Mouse (Mus musculus) midbrain, postnatal 0 days (tissue): ENCODE measurements around the gene Tulp2. TPM values are rescaled to one million over a fixed set of nuclear protein-coding genes. Genes with fewer than 3 reads are reported as not detected.
A peak's percentile ranks its signal among the peaks of the same experiment; 100 is the strongest.
"Not testable (repeated sequence)": the region's sequence is repeated elsewhere in the genome, so short reads cannot be mapped to it uniquely, and the experiment has no call there.

Source experiments
- ATAC-seq: fragments of 200-750 bp; cut with Nextera tagmentation; 2 replicates; pipeline ENCODE4 v1.8.0; 2017; ENCODE audit warnings: moderate number of reproducible peaks, mild to moderate bottlenecking, moderate TSS enrichment, moderate library complexity; ENCODE audit not compliant: low FRiP score
- DNase-seq: peaks from one replicate; pipeline ENCODE4 v3.0.0-alpha.2; 2015; ENCODE audit warnings: low spot score
- H3K27ac ChIP-seq: fragments of 300-500 bp; sonication (generic); 2 replicates; pipeline ENCODE4 v1.5.1; 2014; ENCODE audit warnings: low read depth, mild to moderate bottlenecking, low read length, mixed read lengths
- H3K27me3 ChIP-seq: fragments of 300-500 bp; sonication (generic); 2 replicates; pipeline ENCODE4 v1.6.1; 2014; ENCODE audit warnings: low read length, control low read depth, mixed read lengths; ENCODE audit not compliant: insufficient read depth
- H3K36me3 ChIP-seq: fragments of 300-500 bp; sonication (generic); 2 replicates; pipeline ENCODE4 v1.6.1; 2014; ENCODE audit warnings: low read length, control low read depth, mixed read lengths; ENCODE audit not compliant: insufficient read depth
- H3K4me1 ChIP-seq: fragments of 300-500 bp; sonication (generic); 2 replicates; pipeline ENCODE4 v1.6.1; 2014; ENCODE audit warnings: mild to moderate bottlenecking, control low read depth, antibody characterized with exemption, low read length, mixed read lengths; ENCODE audit not compliant: insufficient read depth
- H3K4me2 ChIP-seq: fragments of 300-500 bp; sonication (generic); 2 replicates; pipeline ENCODE4 v1.6.1; 2014; ENCODE audit warnings: low read depth, mild to moderate bottlenecking, low read length, mixed read lengths; ENCODE audit not compliant: poor library complexity, severe bottlenecking
- H3K4me3 ChIP-seq: fragments of 300-500 bp; sonication (generic); 2 replicates; pipeline ENCODE4 v1.5.1; 2014; ENCODE audit warnings: low read depth, mild to moderate bottlenecking, low read length, moderate library complexity
- H3K9ac ChIP-seq: fragments of 300-500 bp; sonication (generic); replicated peaks from 2 replicates; pipeline ENCODE4 v1.6.1; 2014; ENCODE audit warnings: mild to moderate bottlenecking, low read length, moderate library complexity, mixed read lengths; ENCODE audit not compliant: poor library complexity, severe bottlenecking
- H3K9me3 ChIP-seq: fragments of 300-500 bp; sonication (generic); 2 replicates; pipeline ENCODE4 v1.6.1; 2016; ENCODE audit warnings: low read length, control low read depth
- CTCF ChIP-seq: IDR thresholded peaks from 2 replicates; pipeline ENCODE4 v1.5.1; 2016; ENCODE audit warnings: antibody characterized with exemption, mild to moderate bottlenecking
- WGBS: fragments of 180-500 bp; shearing (Covaris S2); extraction: QIAGEN DNeasy Blood & Tissue Kit; methylation state at CpG from one replicate; pipeline ENCODE4 v1.1.7; 2014; 5-methylcytosine and 5-hydroxymethylcytosine counted together
- polyA plus RNA-seq: library from polyadenylated mRNA; unstranded; fragments of >200 nt; fragmentation: Nextera tagmentation; extraction: Ambion mirVana; gene quantifications from 2 replicates; pipeline ENCODE4 v1.2.1, GENCODE M21; 2015
- total RNA-seq: library from RNA; depleted of rRNA; stranded (reverse); fragments of >200 nt; gene quantifications from 2 replicates; pipeline ENCODE4 v1.2.3, GENCODE M21; 2014

The Tulp2 gene
- total and polyA plus RNA-seq, 2 experiments from 2014 or later, result 0.67 TPM; not detected in 1

DNA sequence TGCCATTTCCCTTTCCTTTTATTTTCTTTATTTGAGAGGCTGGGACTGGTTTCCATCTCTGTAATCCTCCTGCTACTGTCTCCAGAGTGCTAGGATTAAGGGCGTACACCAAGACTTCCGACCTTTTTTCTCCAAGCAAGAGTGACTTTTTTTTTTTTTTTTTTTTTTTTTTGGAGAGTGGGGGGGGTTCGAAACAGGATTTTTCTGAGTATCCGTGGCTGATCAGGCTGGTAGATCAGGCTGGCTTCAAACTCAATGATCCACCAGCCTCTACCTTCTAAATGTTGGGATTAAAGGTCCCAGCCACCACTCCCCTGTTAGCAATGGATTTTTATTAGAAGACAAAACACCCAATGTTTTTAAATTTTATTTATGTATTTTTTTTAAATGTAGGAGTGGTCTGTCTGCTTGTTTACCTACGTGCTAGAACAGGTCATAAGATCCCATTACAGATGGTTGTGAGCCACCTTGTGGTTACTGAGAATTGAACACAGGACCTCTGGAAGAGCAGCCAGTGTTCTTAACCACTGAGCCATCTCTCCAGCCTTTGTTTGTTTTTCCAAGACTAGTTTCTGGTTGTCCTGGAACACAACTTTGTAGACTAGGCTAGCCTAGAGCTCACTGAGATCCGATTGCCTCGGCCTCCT lies 44.9 kb downstream of the Tulp2 start:
- Histone ChIP-seq H3K36me3 (no peaks in the 10 kb centered on the region), H3K4me2 (peak overlapping the region; percentile 71), H3K4me3 (peak overlapping the region; percentile 63), H3K4me1 (peaks cover 8% of the 10 kb centered on the region; the same call in 1 of the 2 replicates), H3K9ac (peak overlapping the region; percentile 42; the same call in 1 of the 2 replicates), H3K9me3 (no peaks in the 10 kb centered on the region), H3K27ac (peak overlapping the region; percentile 52; the same call in 1 of the 2 replicates), H3K27me3 (no peaks in the 10 kb centered on the region)
- ATAC-seq, result no peak
- TF ChIP-seq CTCF, result peak; percentile 36
- no peak for DNase-seq
- WGBS, result 26% methylated on average over 7 of the region's 7 CpGs

DNA sequence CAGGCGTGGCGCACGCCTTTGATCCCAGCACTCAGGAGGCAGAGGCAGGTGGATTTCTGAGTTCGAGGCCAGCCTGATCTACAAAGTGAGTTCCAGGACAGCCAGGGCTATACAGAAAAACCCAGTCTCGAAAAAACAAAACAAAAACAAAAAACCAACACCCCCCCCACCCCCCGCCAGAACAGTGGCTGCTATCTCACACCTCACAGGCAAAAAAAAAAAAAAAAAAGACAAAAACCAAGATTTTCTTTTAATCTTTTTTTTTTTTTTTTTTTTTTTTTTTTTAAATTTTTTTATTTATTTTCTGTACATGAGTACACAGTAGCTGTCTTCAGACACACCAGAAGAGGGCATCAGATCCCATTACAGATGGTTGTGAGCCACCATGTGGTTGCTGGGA lies 45.5 kb downstream of the Tulp2 start:
- not testable (repeated sequence) for H3K4me2 ChIP-seq, H3K27ac ChIP-seq, H3K4me1 ChIP-seq, H3K9me3 ChIP-seq, H3K36me3 ChIP-seq, H3K27me3 ChIP-seq, H3K9ac ChIP-seq, DNase-seq, H3K4me3 ChIP-seq, ATAC-seq
- 93% methylated on average over 6 of the region's 6 CpGs for WGBS

DNA sequence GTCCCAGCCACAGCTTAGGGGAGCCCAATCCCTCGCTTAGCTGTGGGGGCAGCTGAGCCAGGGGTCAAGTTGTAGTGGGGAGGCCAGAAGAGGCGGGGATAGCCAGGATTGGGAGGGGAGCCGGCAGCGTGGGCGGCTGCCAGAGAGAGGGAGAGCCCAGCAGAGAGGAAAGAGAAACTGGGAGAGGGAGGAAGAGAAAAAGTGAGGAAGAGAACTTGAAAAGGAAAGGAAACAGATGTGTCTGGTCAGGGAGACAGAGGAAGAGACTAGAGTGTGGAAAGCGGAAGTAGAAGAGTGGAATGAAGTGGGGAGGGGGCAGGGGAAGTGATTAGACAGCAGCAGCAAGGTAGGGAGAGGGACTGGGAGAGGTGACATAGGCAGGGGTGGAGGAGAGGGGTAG lies 47.8 kb downstream of the Tulp2 start:
- WGBS, result 22% methylated on average over 6 of the region's 6 CpGs
- no peak for DNase-seq
- no peak for TF ChIP-seq CTCF
- Histone ChIP-seq H3K4me1 (peaks cover 8% of the 10 kb centered on the region; the same call in 1 of the 2 replicates), H3K27ac (no peak overlapping the region), H3K36me3 (no peaks in the 10 kb centered on the region), H3K4me2 (no peak overlapping the region), H3K9ac (no peak overlapping the region), H3K4me3 (no peak overlapping the region), H3K27me3 (no peaks in the 10 kb centered on the region), H3K9me3 (no peaks in the 10 kb centered on the region)
- no peak for ATAC-seq

DNA sequence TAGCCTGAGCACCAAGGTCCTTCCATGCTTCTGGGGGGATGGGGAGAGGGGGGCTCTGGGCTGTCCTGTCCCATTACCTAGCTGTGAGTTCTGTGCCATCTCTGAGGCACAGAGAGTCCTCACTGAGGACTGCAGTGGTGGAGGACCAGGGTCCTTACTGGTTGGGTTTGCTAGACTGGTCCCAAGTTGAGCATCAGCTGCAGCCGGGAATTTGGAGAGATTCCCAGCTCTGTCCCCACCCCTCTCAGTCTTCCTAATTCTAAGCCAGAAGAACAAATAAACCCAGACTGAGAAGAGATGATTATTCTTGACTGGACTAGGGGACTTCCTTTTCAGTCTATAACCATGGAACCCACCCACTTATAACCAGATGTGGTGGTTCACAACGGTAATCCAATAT lies 49.0 kb downstream of the Tulp2 start:
- 0 out of 2 replicates have a peak overlapping the region, but pooled peaks have one; percentile 29 for H3K9ac ChIP-seq
- DNase-seq (no peak), ATAC-seq (no peak)
- TF ChIP-seq CTCF, result no peak
- H3K4me2 ChIP-seq, result no peak overlapping the region
- 64% methylated on average over 2 of the region's 2 CpGs for WGBS
- H3K4me3 ChIP-seq, result no peak overlapping the region
- H3K9me3 ChIP-seq, result no peaks in the 10 kb centered on the region
- no peaks in the 10 kb centered on the region for H3K4me1 ChIP-seq
- H3K27me3 ChIP-seq, result no peaks in the 10 kb centered on the region
- no peak overlapping the region for H3K27ac ChIP-seq
- H3K36me3 ChIP-seq, result no peaks in the 10 kb centered on the region

DNA sequence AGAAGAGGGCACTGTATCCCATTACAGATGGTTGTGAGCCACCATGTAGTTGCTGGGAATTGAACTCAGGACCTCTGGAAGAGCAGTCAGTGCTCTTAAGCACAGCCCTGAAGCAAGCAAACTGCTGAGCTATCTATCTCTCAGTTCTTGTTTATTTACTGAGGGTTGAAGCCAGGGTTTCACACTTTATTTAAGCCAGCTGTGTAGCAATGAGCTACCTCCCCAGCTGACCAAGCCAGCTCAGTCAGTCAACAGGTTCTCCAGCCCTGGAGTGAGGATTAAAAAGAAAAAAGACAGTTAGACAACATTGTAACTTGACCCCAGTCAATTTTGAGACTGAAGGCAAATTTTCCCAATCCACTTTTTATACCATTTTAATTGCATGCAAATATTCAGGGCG lies 54.0 kb downstream of the Tulp2 start:
- 0 out of 2 replicates have a peak, but pooled peaks have one; percentile 15 for TF ChIP-seq CTCF
- Histone ChIP-seq H3K36me3 (no peaks in the 10 kb centered on the region), H3K27me3 (no peaks in the 10 kb centered on the region), H3K4me3 (no peak overlapping the region), H3K9ac (no peak overlapping the region), H3K4me2 (no peak overlapping the region), H3K27ac (no peak overlapping the region), H3K4me1 (peaks cover 4% of the 10 kb centered on the region; the same call in 1 of the 2 replicates), H3K9me3 (no peaks in the 10 kb centered on the region)
- WGBS, result 85% methylated on average over 1 of the region's 1 CpGs
- DNase-seq (no peak), ATAC-seq (no peak)

DNA sequence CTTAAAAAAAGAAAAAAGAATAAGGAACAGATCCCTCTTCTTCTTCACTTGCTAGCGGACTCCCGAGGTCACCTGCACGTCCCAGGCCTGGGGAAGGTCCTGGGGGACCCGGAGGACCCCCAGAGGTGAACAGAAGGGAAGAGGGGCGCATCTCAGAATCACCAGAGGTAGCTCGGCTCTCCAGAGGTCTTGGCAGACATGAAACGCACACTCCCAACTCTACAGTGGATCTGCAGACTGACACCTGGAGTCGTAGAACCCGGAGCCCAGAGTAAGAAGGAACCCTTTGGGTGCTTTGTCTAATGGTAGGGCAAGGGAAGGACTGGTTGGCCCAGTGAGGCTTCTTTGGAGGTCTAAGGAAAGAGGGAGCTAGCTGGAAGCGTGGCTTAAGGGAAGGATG lies 55.9 kb downstream of the Tulp2 start:
- ATAC-seq, result no peak
- TF ChIP-seq CTCF, result no peak

More for the DNA sequence above, 55.9 kb downstream of the Tulp2 start:
- peak overlapping the region; percentile 80 for H3K27ac ChIP-seq
- H3K27me3 ChIP-seq, result no peaks in the 10 kb centered on the region
- WGBS, result 80% methylated on average over 10 of the region's 10 CpGs
- peak overlapping the region; percentile 73 for H3K9ac ChIP-seq
- H3K4me2 ChIP-seq, result peak overlapping the region; percentile 77
- peak overlapping the region; percentile 60 for H3K4me3 ChIP-seq
- DNase-seq, result no peak
- peaks cover 4% of the 10 kb centered on the region; the same call in 1 of the 2 replicates for H3K4me1 ChIP-seq
- no peaks in the 10 kb centered on the region for H3K36me3 ChIP-seq
- no peaks in the 10 kb centered on the region for H3K9me3 ChIP-seq
